Mouse (Mus musculus) intestine, embryonic 15.5 days (tissue): ENCODE results near the gene Dicer1. TPM values are rescaled to one million over a fixed set of nuclear protein-coding genes. Genes with fewer than 3 reads are reported as not detected.
A peak's percentile ranks its signal among the peaks of the same experiment; 100 is the strongest.

Experiments used
- ATAC-seq: fragments of 200-750 bp; cut with Nextera tagmentation; 2 replicates; pipeline ENCODE4 v1.8.0; 2017; ENCODE audit warnings: moderate TSS enrichment, moderate library complexity
- H3K27ac ChIP-seq: fragments of 300-500 bp; sonication (generic); 2 replicates; pipeline ENCODE4 v1.5.1; 2015; ENCODE audit warnings: mild to moderate bottlenecking, inconsistent platforms
- H3K27me3 ChIP-seq: fragments of 300-500 bp; sonication (generic); replicated peaks from 2 replicates; pipeline ENCODE4 v1.6.1; 2015; ENCODE audit warnings: inconsistent platforms
- H3K36me3 ChIP-seq: fragments of 300-500 bp; sonication (generic); 2 replicates; pipeline ENCODE4 v1.6.1; 2015; ENCODE audit warnings: inconsistent platforms
- H3K4me1 ChIP-seq: fragments of 300-500 bp; sonication (generic); replicated peaks from 2 replicates; pipeline ENCODE4 v1.6.1; 2015; ENCODE audit warnings: inconsistent platforms
- H3K4me2 ChIP-seq: fragments of 300-500 bp; sonication (generic); replicated peaks from 2 replicates; pipeline ENCODE4 v1.6.1; 2015; ENCODE audit warnings: mild to moderate bottlenecking, inconsistent platforms
- H3K4me3 ChIP-seq: fragments of 300-500 bp; sonication (generic); replicated peaks from 2 replicates; pipeline ENCODE4 v1.5.1; 2015; ENCODE audit warnings: inconsistent platforms
- H3K9ac ChIP-seq: fragments of 300-500 bp; sonication (generic); 2 replicates; pipeline ENCODE4 v1.6.1; 2015; ENCODE audit warnings: inconsistent platforms
- H3K9me3 ChIP-seq: fragments of 300-500 bp; sonication (generic); 2 replicates; pipeline ENCODE4 v1.6.1; 2016; ENCODE audit warnings: inconsistent platforms
- WGBS: fragments of 180-500 bp; shearing (Covaris S2); methylation state at CpG from one replicate; pipeline ENCODE4 v1.1.7; 2015; 5-methylcytosine and 5-hydroxymethylcytosine counted together
- polyA plus RNA-seq: library from polyadenylated mRNA; unstranded; fragments of >200 nt; fragmentation: Nextera tagmentation; extraction: Ambion mirVana; gene quantifications from 2 replicates; pipeline ENCODE4 v1.2.1, GENCODE M21; 2015

The Dicer1 gene
- polyA plus RNA-seq = 30.4 and 30.6 TPM in 2 replicates

GRCm38 (mm10) chr12:104751814-104752765 is at the start of gene Dicer1:
TSS of gene Dicer1 (minus strand) at chr12:104751952.
- Histone ChIP-seq H3K9ac (peak within 1 kb of the TSS; percentile 97), H3K27me3 (no peaks in the 10 kb centered on the region), H3K4me2 (peak within 1 kb of the TSS; percentile 89), H3K27ac (peak within 1 kb of the TSS; percentile 88), H3K36me3 (no peaks in the 10 kb centered on the region), H3K9me3 (no peaks in the 10 kb centered on the region), H3K4me1 (peaks cover 18% of the 10 kb centered on the region), H3K4me3 (peak within 1 kb of the TSS; percentile 92)
- WGBS = under 1% methylated on average over 87 of the region's 94 CpGs
- peak; percentile 97 for ATAC-seq

- Histone ChIP-seq H3K9me3 (no peaks in the 10 kb centered on the region), H3K4me1 (peaks cover 3% of the 10 kb centered on the region; the same call in 1 of the 2 replicates), H3K27ac (no peak overlapping the region), H3K9ac (no peak overlapping the region), H3K36me3 (peaks cover 10% of the 10 kb centered on the region), H3K4me2 (no peak overlapping the region), H3K27me3 (no peaks in the 10 kb centered on the region), H3K4me3 (no peak overlapping the region)
- no peak for ATAC-seq
- WGBS = 90% methylated on average over 3 of the region's 3 CpGs
Observed at GRCm38 (mm10) chr12:104799365-104799764, 47.6 kb upstream of the Dicer1 start.

- WGBS = 94% methylated on average over 6 of the region's 6 CpGs
Observed at GRCm38 (mm10) chr12:104797905-104798304, 46.2 kb upstream of the Dicer1 start.

GRCm38 (mm10) chr12:104796635-104797378 is 45.1 kb upstream of the Dicer1 start:
- no peaks in the 10 kb centered on the region for H3K27me3 ChIP-seq
- H3K4me3 ChIP-seq = no peak overlapping the region
- H3K27ac ChIP-seq = no peak overlapping the region
- 85% methylated on average over 11 of the region's 11 CpGs for WGBS
- no peaks in the 10 kb centered on the region; the same call in 1 of the 2 replicates for H3K4me1 ChIP-seq
- no peak for ATAC-seq
- H3K36me3 ChIP-seq = peaks cover 10% of the 10 kb centered on the region
- H3K9me3 ChIP-seq = no peaks in the 10 kb centered on the region
- no peak overlapping the region for H3K9ac ChIP-seq
- H3K4me2 ChIP-seq = no peak overlapping the region

More at GRCm38 (mm10) chr12:104797905-104798304, 46.2 kb upstream of the Dicer1 start:
- no peak overlapping the region for H3K4me2 ChIP-seq
- no peak for ATAC-seq
- H3K36me3 ChIP-seq = peaks cover 10% of the 10 kb centered on the region
- no peak overlapping the region for H3K27ac ChIP-seq
- H3K9me3 ChIP-seq = no peaks in the 10 kb centered on the region
- no peaks in the 10 kb centered on the region for H3K27me3 ChIP-seq
- H3K4me3 ChIP-seq = no peak overlapping the region
- no peak overlapping the region for H3K9ac ChIP-seq
- peaks cover 3% of the 10 kb centered on the region; the same call in 1 of the 2 replicates for H3K4me1 ChIP-seq

- Histone ChIP-seq H3K9ac (no peak overlapping the region), H3K4me2 (no peak overlapping the region), H3K4me1 (no peaks in the 10 kb centered on the region), H3K27me3 (no peaks in the 10 kb centered on the region), H3K4me3 (no peak overlapping the region), H3K9me3 (no peaks in the 10 kb centered on the region), H3K27ac (no peak overlapping the region), H3K36me3 (peaks cover 9% of the 10 kb centered on the region)
- ATAC-seq = no peak
- 72% methylated on average over 5 of the region's 5 CpGs for WGBS
Observed at GRCm38 (mm10) chr12:104794957-104795356, 43.2 kb upstream of the Dicer1 start.

- no peak for ATAC-seq
- Histone ChIP-seq H3K9ac (no peak overlapping the region), H3K27me3 (no peaks in the 10 kb centered on the region), H3K4me3 (no peak overlapping the region), H3K27ac (no peak overlapping the region), H3K4me2 (no peak overlapping the region), H3K36me3 (peaks cover 3% of the 10 kb centered on the region; the same call in 1 of the 2 replicates), H3K4me1 (no peaks in the 10 kb centered on the region), H3K9me3 (no peaks in the 10 kb centered on the region)
- WGBS = 53% methylated on average over 12 of the region's 12 CpGs
Observed at GRCm38 (mm10) chr12:104793486-104793885, 41.7 kb upstream of the Dicer1 start.

GRCm38 (mm10) chr12:104777603-104778002 is 25.9 kb upstream of the Dicer1 start:
- Histone ChIP-seq H3K27me3 (no peaks in the 10 kb centered on the region), H3K9me3 (no peaks in the 10 kb centered on the region), H3K4me2 (no peak overlapping the region), H3K4me3 (no peak overlapping the region), H3K36me3 (peaks cover 3% of the 10 kb centered on the region; the same call in 1 of the 2 replicates), H3K4me1 (no peaks in the 10 kb centered on the region), H3K27ac (no peak overlapping the region), H3K9ac (no peak overlapping the region)
- WGBS = 75% methylated on average over 1 of the region's 1 CpGs
- ATAC-seq = no peak

- ATAC-seq = no peak
- H3K27me3 ChIP-seq = no peaks in the 10 kb centered on the region
- 0 out of 2 replicates have a peak, but pooled peaks cover 8% of the 10 kb centered on the region for H3K4me1 ChIP-seq
- WGBS = 70% methylated on average over 2 of the region's 2 CpGs
- no peak overlapping the region for H3K9ac ChIP-seq
- no peak overlapping the region for H3K4me3 ChIP-seq
- H3K27ac ChIP-seq = no peak overlapping the region
- H3K4me2 ChIP-seq = no peak overlapping the region
- H3K9me3 ChIP-seq = no peaks in the 10 kb centered on the region
- H3K36me3 ChIP-seq = no peaks in the 10 kb centered on the region
Observed at GRCm38 (mm10) chr12:104771941-104772340, 20.2 kb upstream of the Dicer1 start.

GRCm38 (mm10) chr12:104769201-104769785 is 17.5 kb upstream of the Dicer1 start:
- H3K9me3 ChIP-seq = no peaks in the 10 kb centered on the region
- H3K27ac ChIP-seq = no peak overlapping the region
- no peak overlapping the region for H3K9ac ChIP-seq
- ATAC-seq = peak; percentile 85
- no peak overlapping the region for H3K4me3 ChIP-seq
- 0 out of 2 replicates have a peak, but pooled peaks cover 8% of the 10 kb centered on the region for H3K4me1 ChIP-seq
- WGBS = 48% methylated on average over 10 of the region's 10 CpGs
- no peak overlapping the region for H3K4me2 ChIP-seq
- H3K27me3 ChIP-seq = no peaks in the 10 kb centered on the region
- no peaks in the 10 kb centered on the region for H3K36me3 ChIP-seq

- Histone ChIP-seq H3K4me1 (0 out of 2 replicates have a peak, but pooled peaks cover 8% of the 10 kb centered on the region), H3K27me3 (no peaks in the 10 kb centered on the region), H3K9ac (no peak overlapping the region), H3K9me3 (no peaks in the 10 kb centered on the region), H3K4me3 (no peak overlapping the region), H3K36me3 (no peaks in the 10 kb centered on the region), H3K27ac (no peak overlapping the region), H3K4me2 (no peak overlapping the region)
- 82% methylated on average over 4 of the region's 4 CpGs for WGBS
- peak; percentile 8; the same call in 1 of the 2 replicates for ATAC-seq
Observed at GRCm38 (mm10) chr12:104767183-104767582, 15.4 kb upstream of the Dicer1 start.

- WGBS = 85% methylated on average over 7 of the region's 7 CpGs
- H3K4me3 ChIP-seq = no peak overlapping the region
- ATAC-seq = no peak
Observed at GRCm38 (mm10) chr12:104765761-104766160, 14.0 kb upstream of the Dicer1 start.

GRCm38 (mm10) chr12:104765116-104765515 is 13.4 kb upstream of the Dicer1 start:
- WGBS = 79% methylated on average over 5 of the region's 5 CpGs
- no peak for ATAC-seq

More at GRCm38 (mm10) chr12:104765761-104766160, 14.0 kb upstream of the Dicer1 start:
- H3K27me3 ChIP-seq = no peaks in the 10 kb centered on the region
- H3K9me3 ChIP-seq = no peaks in the 10 kb centered on the region
- H3K9ac ChIP-seq = no peak overlapping the region
- 0 out of 2 replicates have a peak, but pooled peaks cover 8% of the 10 kb centered on the region for H3K4me1 ChIP-seq
- H3K4me2 ChIP-seq = no peak overlapping the region
- no peaks in the 10 kb centered on the region for H3K36me3 ChIP-seq
- no peak overlapping the region for H3K27ac ChIP-seq

More at GRCm38 (mm10) chr12:104765116-104765515, 13.4 kb upstream of the Dicer1 start:
- Histone ChIP-seq H3K27ac (no peak overlapping the region), H3K27me3 (no peaks in the 10 kb centered on the region), H3K9me3 (no peaks in the 10 kb centered on the region), H3K4me2 (no peak overlapping the region), H3K9ac (no peak overlapping the region), H3K4me3 (no peak overlapping the region), H3K36me3 (no peaks in the 10 kb centered on the region), H3K4me1 (0 out of 2 replicates have a peak, but pooled peaks cover 8% of the 10 kb centered on the region)
